Mouse (Mus musculus) G1E (cell line): ENCODE results near the gene Lypd1. TPM values are rescaled to one million over a fixed set of nuclear protein-coding genes. Genes with fewer than 3 reads are reported as not detected.

Source experiments
- ATAC-seq: 2 replicates; pipeline ENCODE4 v1.8.0; 2016; ENCODE audit warnings: mild to moderate bottlenecking; ENCODE audit not compliant: insufficient number of reproducible peaks, poor library complexity, low FRiP score, severe bottlenecking; ENCODE audit errors: extremely low read depth
- DNase-seq: peaks from one replicate; pipeline ENCODE4 v3.0.0; 2012; ENCODE audit warnings: low spot score
- H3K27me3 ChIP-seq: 2 replicates; pipeline ENCODE4 v1.6.1; 2012; ENCODE audit warnings: mild to moderate bottlenecking, low read length, inconsistent platforms; ENCODE audit not compliant: insufficient read depth
- H3K36me3 ChIP-seq: replicated peaks from 2 replicates; pipeline ENCODE3; 2012; ENCODE audit warnings: mild to moderate bottlenecking, inconsistent platforms
- H3K4me1 ChIP-seq: 2 replicates; pipeline ENCODE4 v1.6.1; 2012; ENCODE audit warnings: low read depth, low read length, inconsistent platforms, mixed read lengths; ENCODE audit not compliant: insufficient read depth
- H3K4me3 ChIP-seq: 2 replicates; pipeline ENCODE4 v1.5.1; 2012; ENCODE audit warnings: low read depth, mild to moderate bottlenecking, inconsistent platforms, low read length, moderate library complexity, mixed read lengths
- H3K9me3 ChIP-seq: replicated peaks from 2 replicates; pipeline ENCODE4 v1.6.1; 2012; ENCODE audit warnings: inconsistent platforms
- CTCF ChIP-seq: IDR thresholded peaks from 2 replicates; pipeline ENCODE4 v1.5.1; 2012; ENCODE audit warnings: low read depth, low read length, inconsistent platforms, mixed read lengths
- GATA1 ChIP-seq: IDR thresholded peaks from 2 replicates; pipeline ENCODE4 v1.6.1; 2012; ENCODE audit warnings: borderline replicate concordance, low read length, inconsistent platforms, mixed read lengths
- GATA2 ChIP-seq: IDR thresholded peaks from 2 replicates; pipeline ENCODE4 v1.6.1; 2012; ENCODE audit warnings: low read depth, low read length, inconsistent platforms, borderline replicate concordance
- POLR2AphosphoS5 ChIP-seq: IDR thresholded peaks from 2 replicates; pipeline ENCODE4 v1.6.1; 2012; ENCODE audit warnings: low read depth, low read length, inconsistent platforms; ENCODE audit not compliant: insufficient replicate concordance
- TAL1 ChIP-seq: conservative IDR thresholded peaks from 2 replicates; pipeline ENCODE4 v1.6.1; 2012; ENCODE audit warnings: low read depth, low read length, inconsistent platforms, mixed read lengths
- polyA plus RNA-seq: library from polyadenylated mRNA; stranded (reverse); fragments of >175 nt; gene quantifications from 2 replicates; pipeline ENCODE4 v1.2.3, GENCODE M21; 2012
- total RNA-seq, 2 experiments: library from RNA; stranded (forward) in 1 of 2; stranded (reverse) in 1 of 2; fragments of 200-1000 nt in 1 of 2; fragments of >200 nt in 1 of 2; fragmentation: Nextera tagmentation in 1 of 2; gene quantifications; 2 replicates each; pipeline ENCODE4 v1.2.3; 2014 to 2017

Gene Lypd1
- total and polyA plus RNA-seq, 3 experiments: 0.68 to 1.7 TPM; not detected in 1

DNA sequence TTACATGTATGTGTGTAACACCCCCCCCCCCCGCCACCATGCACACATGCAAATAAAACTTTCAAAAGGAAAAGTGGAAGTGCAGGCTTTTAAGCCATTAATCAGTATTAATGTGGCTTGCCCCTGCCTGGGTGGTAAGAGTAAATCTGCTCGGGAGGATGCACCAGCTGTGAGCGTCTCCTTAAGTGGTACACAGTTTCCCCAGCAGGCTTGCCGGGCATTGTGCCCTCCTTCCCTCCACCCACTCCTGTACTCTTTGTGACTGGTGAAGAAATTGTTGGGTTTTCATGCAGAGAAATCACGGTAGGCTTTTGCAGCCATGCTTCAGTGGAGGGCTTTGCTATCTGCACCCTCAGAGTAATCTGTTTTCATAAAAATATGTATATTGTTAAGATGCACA is 54.3 kb downstream of the Lypd1 start:
- TF ChIP-seq GATA2 (no peak), CTCF (no peak), GATA1 (no peak), TAL1 (no peak), POLR2AphosphoS5 (no peak)
- no peak overlapping the region for H3K4me3 ChIP-seq
- no peaks in the 10 kb centered on the region for H3K36me3 ChIP-seq
- H3K27me3 ChIP-seq: no peaks in the 10 kb centered on the region
- peaks cover 28% of the 10 kb centered on the region for H3K9me3 ChIP-seq
- ATAC-seq (no peak), DNase-seq (no peak)
- H3K4me1 ChIP-seq: no peaks in the 10 kb centered on the region

GRCm38 (mm10) chr1:125854646-125855045 is 58.3 kb downstream of the Lypd1 start:
- H3K36me3 ChIP-seq: no peaks in the 10 kb centered on the region
- no peak overlapping the region for H3K4me3 ChIP-seq
- peaks cover 27% of the 10 kb centered on the region for H3K9me3 ChIP-seq
- no peak for DNase-seq
- no peaks in the 10 kb centered on the region for H3K27me3 ChIP-seq
- TF ChIP-seq GATA1: no peak
- TF ChIP-seq POLR2AphosphoS5: no peak
- no peak for TF ChIP-seq TAL1
- TF ChIP-seq GATA2: no peak
- no peak for TF ChIP-seq CTCF
- no peak for ATAC-seq
- H3K4me1 ChIP-seq: no peaks in the 10 kb centered on the region

- DNase-seq: no peak
These were observed 73.0 kb downstream of the Lypd1 start for GRCm38 (mm10) chr1:125839746-125840392.

DNA sequence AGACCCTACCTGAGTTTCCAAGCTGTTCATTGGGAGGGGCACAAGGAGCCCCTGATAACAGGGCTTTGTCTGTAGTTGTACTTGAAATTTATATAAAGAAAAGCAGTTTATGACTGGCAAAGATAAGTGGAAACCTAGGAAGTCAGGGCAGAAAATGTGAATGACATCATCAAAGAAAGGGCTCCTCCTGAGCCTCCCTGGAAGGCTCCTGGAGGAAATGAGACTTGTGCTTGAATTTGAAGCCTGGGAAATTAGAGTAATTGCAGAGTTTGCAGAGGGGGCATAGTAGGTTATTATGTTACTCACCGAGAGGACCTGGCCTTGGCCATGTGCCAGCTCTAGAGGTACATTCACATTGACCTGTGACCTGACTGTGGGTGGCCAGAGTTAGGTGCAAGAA is 75.4 kb downstream of the Lypd1 start:
- Histone ChIP-seq H3K4me3 (no peak overlapping the region), H3K36me3 (no peaks in the 10 kb centered on the region), H3K9me3 (peaks cover 28% of the 10 kb centered on the region), H3K27me3 (no peaks in the 10 kb centered on the region), H3K4me1 (no peaks in the 10 kb centered on the region)
- no peak for TF ChIP-seq CTCF
- no peak for TF ChIP-seq GATA1
- no peak for TF ChIP-seq GATA2
- TF ChIP-seq POLR2AphosphoS5: no peak
- no peak for TF ChIP-seq TAL1
- ATAC-seq: no peak
- DNase-seq: no peak

More at GRCm38 (mm10) chr1:125839746-125840392, 73.0 kb downstream of the Lypd1 start:
- ATAC-seq: no peak
- Histone ChIP-seq H3K27me3 (no peaks in the 10 kb centered on the region), H3K9me3 (peaks cover 22% of the 10 kb centered on the region), H3K4me1 (no peaks in the 10 kb centered on the region), H3K36me3 (no peaks in the 10 kb centered on the region), H3K4me3 (no peak overlapping the region)
- TF ChIP-seq POLR2AphosphoS5: no peak
- no peak for TF ChIP-seq CTCF
- no peak for TF ChIP-seq GATA1

DNA sequence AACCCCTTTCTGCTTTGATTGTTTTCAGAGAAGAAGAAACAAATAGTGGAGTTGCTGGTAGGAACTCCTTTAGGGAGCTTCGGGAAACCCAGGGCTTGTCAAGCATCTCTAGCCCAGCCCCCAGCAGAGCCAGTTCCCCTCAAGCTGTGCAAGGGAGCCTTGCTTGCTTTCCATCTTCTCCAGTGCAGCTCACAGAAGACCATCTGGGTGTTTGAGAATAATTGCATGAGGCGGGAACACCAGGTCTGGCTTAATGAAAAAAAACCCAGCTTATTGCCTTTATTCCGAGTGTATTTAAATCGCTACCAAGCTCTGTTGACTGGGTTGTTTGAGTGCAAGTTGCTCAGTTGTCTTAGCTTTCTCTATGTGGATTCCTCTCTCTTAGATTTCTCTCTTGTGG is 89.3 kb downstream of the Lypd1 start:
- Histone ChIP-seq H3K36me3 (no peaks in the 10 kb centered on the region), H3K4me1 (no peaks in the 10 kb centered on the region), H3K4me3 (no peak overlapping the region), H3K9me3 (peaks cover 16% of the 10 kb centered on the region), H3K27me3 (no peaks in the 10 kb centered on the region)
- ATAC-seq (no peak), DNase-seq (no peak)
- TF ChIP-seq CTCF: no peak
- no peak for TF ChIP-seq POLR2AphosphoS5
- TF ChIP-seq TAL1: no peak
- no peak for TF ChIP-seq GATA1
- TF ChIP-seq GATA2: no peak

- H3K9me3 ChIP-seq: peaks cover 10% of the 10 kb centered on the region; the same call in 1 of the 2 replicates
- H3K27me3 ChIP-seq: no peaks in the 10 kb centered on the region
- no peak overlapping the region for H3K4me3 ChIP-seq
- no peaks in the 10 kb centered on the region for H3K4me1 ChIP-seq
- ATAC-seq (no peak), DNase-seq (no peak)
- H3K36me3 ChIP-seq: no peaks in the 10 kb centered on the region
- TF ChIP-seq CTCF (no peak), GATA2 (no peak), TAL1 (no peak), GATA1 (no peak), POLR2AphosphoS5 (no peak)
These were observed 91.8 kb downstream of the Lypd1 start for GRCm38 (mm10) chr1:125821101-125821500.

Other genes starting within 250 kb of the Lypd1 start
- gene Gpr39, start 236.1 kb downstream of the Lypd1 start, total RNA-seq (2014; fragmentation: Nextera tagmentation): not detected in 2 replicates
- gene Gpr39, start 236.1 kb downstream of the Lypd1 start, total RNA-seq (2017): 0.06 and 0.22 TPM in 2 replicates
- not detected in 2 replicates for gene Gpr39, start 236.1 kb downstream of the Lypd1 start, polyA plus RNA-seq